Mouse (Mus musculus) CD4-positive helper T cell, adult 2 months (primary cell): ENCODE measurements at regions not wholly inside any gene's neighbourhood (a gene's known extent, or its start where the extent isn't known, plus 50 kb on each side); places are given as distances from the start of the nearest gene placed in this dataset.
"Not testable (repeated sequence)": the region's sequence is repeated elsewhere in the genome, so short reads cannot be mapped to it uniquely, and the experiment has no call there.

Experiments used
- DNase-seq: peaks from one replicate; pipeline ENCODE4 v3.0.0-alpha.2; 2012; ENCODE audit warnings: low read depth, missing footprints, low spot score

- DNase-seq: no peak
These were observed 454.7 kb upstream of the Tbl1xr1 start for GRCm38 (mm10) chr3:21621745-21622144.

GRCm38 (mm10) chr3:21625039-21625438, 451.4 kb upstream of the Tbl1xr1 start:
- no peak for DNase-seq

DNA sequence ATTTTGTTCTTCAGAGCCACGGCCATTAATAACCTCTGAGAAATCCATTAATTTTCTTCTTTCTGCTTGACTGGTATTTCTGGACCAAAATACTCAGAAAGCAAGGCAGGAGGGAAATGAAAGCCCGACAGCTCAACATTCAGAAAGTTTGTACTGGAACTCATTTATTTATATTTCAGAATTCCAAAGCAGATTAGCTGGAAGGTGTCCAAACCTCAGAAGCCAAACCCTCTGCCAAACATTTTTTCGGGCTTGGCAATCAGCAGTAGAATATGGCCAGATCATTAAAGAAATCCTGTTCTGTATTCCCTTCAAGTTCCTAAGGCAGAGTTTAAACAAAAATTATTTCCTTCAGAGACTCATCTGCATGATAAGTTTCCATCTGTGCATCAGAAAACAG, 450.4 kb upstream of the Tbl1xr1 start:
- DNase-seq: no peak

GRCm38 (mm10) chr3:21627048-21627447, 449.4 kb upstream of the Tbl1xr1 start:
- DNase-seq: not testable (repeated sequence)

- no peak for DNase-seq
These were observed 442.7 kb upstream of the Tbl1xr1 start for GRCm38 (mm10) chr3:21633600-21634221.

GRCm38 (mm10) chr3:21634675-21635204, 441.7 kb upstream of the Tbl1xr1 start:
- no peak for DNase-seq

DNA sequence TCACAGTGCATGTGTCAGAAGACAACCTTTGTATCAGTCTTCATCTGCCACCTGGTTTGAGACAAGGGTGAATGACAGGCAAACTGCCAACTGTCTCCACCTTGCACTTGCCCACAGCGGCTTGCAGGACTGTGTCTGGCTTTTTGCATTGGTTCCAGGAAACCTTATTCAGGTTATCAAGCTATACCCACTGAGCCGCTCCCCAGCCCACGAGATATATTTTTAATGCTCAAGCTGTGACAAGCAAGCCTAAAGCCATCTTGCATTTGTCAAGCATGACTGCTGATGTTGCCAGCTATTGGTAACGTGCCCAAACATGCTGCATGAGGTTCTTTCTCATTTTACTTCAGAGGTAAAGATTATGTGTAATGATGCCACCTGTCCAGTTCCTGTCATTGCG, 437.6 kb upstream of the Tbl1xr1 start:
- DNase-seq: no peak

- DNase-seq: peak; percentile 4
These were observed 436.9 kb upstream of the Tbl1xr1 start for GRCm38 (mm10) chr3:21639576-21639975.

DNA sequence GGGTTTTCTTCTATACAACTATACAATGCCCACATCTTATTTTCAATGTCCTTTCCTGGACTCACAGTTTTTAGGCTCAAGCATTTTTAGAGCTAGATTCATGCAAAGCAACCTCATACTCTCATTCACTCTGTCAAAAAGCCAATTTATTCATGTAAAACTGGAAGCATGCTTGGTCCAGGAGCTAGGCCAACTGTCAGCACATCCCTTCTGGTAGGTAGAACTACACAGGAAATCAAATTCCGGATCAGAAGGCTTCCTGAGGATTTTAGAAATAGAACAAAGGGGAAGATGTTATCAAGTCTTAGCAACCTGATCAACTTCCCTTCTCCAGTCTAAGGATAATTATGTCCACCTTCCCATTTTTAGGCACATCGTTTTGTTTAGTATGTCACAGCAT, 432.4 kb upstream of the Tbl1xr1 start:
- no peak for DNase-seq

DNA sequence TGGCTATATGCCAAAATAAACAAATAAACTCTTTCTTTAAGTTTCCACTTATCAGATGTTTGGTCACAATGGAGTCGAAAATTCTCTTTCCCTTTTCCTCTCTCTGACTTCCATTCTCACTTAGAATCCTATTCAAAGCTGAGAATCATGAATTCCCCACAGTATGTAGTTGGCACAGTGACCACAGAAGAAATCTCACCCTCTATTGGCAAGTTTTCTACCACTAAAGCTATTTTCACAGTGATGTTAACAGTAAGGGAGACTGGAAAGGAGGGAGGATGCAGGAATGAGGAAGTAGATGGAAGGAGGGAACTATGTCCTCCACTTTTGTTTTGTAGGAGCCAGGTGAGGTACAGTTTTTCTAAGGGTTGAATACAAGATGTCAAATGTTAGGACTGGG, 431.2 kb upstream of the Tbl1xr1 start:
- no peak for DNase-seq

DNA sequence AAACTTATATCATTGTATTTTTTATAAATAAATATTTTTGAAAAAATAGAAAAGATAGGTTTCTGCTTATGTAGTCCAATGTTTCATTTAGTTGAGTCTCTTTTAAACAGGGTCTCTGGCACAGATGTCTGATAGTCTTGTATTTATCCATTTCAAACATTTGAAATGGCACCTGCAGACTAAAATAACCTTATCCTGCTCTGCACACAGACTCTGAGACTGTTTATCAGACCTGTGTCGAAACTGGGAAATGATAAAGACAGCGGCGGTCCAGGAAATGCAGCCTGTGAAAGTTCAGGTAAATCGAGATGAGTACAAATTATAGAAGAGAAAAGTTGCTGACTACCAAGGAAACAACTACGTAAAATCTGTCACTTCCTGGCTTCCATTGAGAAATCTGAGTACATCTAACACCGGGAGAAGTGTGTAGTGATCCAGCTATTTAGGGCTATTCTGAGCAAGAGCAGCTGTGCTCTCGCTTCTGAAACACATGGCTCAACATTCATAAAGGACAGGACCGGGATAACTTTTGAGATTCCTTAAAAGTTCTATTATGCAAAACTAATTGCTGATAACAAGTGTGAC, 426.5 kb upstream of the Tbl1xr1 start:
- no peak for DNase-seq

GRCm38 (mm10) chr3:21655301-21655700, 421.2 kb upstream of the Tbl1xr1 start:
- no peak for DNase-seq

- DNase-seq: no peak
These were observed 408.9 kb upstream of the Tbl1xr1 start for GRCm38 (mm10) chr3:21667349-21668143.

DNA sequence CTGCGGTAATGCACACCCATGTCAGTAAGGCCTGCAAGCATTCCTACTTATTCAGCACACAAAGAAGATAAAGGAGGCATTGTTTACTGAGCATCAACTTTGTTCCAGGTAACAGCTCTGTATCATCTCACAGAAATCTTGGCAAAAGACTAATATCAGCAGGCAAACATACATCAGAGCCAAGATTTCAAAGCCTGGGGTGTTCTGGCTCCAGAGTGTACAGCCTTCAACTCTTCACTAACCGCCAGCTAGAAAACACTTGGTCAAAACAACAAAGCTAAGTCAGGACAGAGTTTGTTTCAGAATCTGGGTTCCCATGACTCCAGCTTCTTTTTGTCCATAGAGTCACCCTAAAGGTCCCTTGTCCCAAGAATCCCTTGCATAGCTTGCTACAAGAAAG, 404.6 kb upstream of the Tbl1xr1 start:
- DNase-seq: no peak

DNA sequence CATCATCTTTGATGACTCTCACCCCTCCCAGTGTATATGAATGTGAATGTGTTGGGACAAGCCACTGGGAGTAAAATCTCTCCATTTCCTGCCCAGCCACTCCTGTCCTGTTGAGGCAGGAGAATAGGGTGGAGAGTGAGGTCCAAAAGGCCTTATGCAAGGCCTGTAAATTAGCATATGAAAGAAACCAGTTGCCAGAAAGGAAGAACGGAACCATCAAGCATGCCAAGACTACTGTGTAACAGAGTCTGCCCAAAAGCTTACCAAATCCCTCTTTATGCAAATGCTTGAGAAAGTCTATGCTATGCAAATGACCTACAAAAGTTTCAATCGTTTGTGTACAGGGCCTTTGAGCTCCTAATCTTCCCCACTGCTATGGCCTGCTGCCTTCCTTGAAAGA, 404.0 kb upstream of the Tbl1xr1 start:
- no peak for DNase-seq

GRCm38 (mm10) chr3:21673466-21673865, 403.0 kb upstream of the Tbl1xr1 start:
- DNase-seq: no peak

GRCm38 (mm10) chr3:21678265-21678664, 398.2 kb upstream of the Tbl1xr1 start:
- no peak for DNase-seq

DNA sequence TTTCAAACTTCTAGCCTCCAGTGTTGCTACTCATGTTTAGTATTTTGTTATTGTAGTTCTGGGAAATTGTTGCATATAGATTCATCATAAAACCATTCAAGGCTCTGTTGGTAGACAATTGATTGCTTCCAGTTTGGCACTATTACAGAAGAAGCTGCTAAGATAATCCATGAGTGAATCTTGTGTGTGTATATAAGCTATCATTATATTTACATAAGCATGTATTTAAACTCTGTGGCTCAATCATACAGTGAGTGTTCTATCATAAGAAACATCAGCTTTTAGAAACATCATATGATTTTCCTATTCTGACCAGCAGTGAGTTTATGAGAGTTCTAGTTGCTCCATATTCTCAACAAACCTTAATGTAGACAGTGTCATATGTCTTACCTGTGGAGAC, 397.7 kb upstream of the Tbl1xr1 start:
- no peak for DNase-seq

DNA sequence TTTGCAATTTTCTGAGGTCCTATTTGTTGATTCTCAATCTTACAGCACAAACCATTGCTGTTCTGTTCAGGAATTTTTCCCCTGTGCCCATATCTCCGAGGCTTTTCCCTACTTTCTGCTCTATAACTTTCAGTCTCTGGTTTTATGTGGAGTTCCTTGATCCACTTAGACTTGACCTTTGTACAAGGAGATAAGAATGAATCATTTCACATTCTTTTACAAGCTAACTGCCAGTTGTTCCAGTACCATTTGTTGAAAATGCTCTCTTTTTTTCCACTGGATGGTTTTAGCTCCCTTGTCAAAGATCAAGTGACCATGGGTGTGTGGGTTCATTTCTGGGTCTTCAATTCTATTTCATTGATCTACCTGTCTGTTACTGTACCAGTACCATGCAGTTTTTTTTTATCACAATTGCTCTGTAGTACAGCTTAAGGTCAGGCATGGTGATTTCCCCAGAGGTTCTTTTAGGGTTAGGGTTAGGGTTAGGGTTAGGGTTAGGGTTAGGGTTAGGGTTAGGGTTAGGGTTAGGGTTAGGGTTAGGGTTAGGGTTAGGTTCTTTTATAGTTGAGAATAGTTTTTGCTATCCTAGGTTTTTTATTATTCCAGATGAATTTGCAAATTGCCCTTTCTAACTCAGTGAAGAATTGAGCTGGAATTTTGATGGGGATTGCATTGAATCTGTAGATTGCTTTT, 378.3 kb upstream of the Tbl1xr1 start:
- DNase-seq: not testable (repeated sequence)

DNA sequence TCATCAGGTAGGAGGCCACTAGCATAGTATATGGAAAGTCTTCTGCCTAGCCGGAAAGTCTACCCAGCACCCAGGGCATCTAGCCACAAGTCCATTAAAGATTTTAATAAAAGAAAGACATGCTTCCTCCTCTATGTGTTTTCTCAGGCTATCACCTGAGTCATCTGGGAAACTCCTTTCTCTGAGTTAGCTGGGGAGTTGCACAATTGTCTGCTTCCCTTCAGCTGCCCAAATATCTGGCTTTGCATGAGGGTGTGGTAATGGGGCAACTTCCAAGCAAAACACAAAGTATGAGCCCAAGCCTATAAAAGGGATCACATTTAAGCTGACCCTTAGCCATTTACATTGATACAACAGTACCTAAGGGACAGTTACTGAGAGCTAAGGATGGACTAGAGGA, 376.9 kb upstream of the Tbl1xr1 start:
- no peak for DNase-seq

GRCm38 (mm10) chr3:21700326-21700725, 376.1 kb upstream of the Tbl1xr1 start:
- DNase-seq: no peak
